Mouse (Mus musculus): Measurements from ENCODE around the gene Dync2li1.

GRCm38 (mm10) chr17:84687994-84688393 lies 61.7 kb downstream of the Dync2li1 start:
- TF ChIP-seq CTCF (IDR thresholded peaks at IDR 0.05; ENCODE audit: extremely low read depth, insufficient read depth, low read length) (no peak), POLR2A (IDR thresholded peaks at IDR 0.05; ENCODE audit: extremely low read depth, insufficient read depth, low read length) (no peak)
